In genomic region chr4:143411566-143412218, GRCm38 (mm10) we compare ENCODE assay signal across 8 mouse cellular contexts. TPM values are rescaled to one million over a fixed set of nuclear protein-coding genes. Genes with fewer than 3 reads are reported as not detected.
A peak's percentile ranks its signal among the peaks of the same experiment; 100 is the strongest.
DNase-seq lines count a peak whose midpoint lies in the region; ATAC-seq lines count a peak whose summit lies in the region.

No protein-coding gene starts in this region.

- H3K9ac ChIP-seq in forebrain, embryonic 13.5 days, result peak overlapping the region; percentile 53
- H3K9ac ChIP-seq in midbrain, embryonic 14.5 days (replicated peaks; ENCODE audit: low read length), result peak overlapping the region; percentile 49

- peaks cover 27% of the 10 kb centered on the region for H3K36me3 ChIP-seq in forebrain, embryonic 13.5 days (ENCODE audit: poor library complexity, severe bottlenecking)
- peaks cover 24% of the 10 kb centered on the region for H3K36me3 ChIP-seq in midbrain, embryonic 14.5 days (ENCODE audit: control insufficient read depth, insufficient read depth, low read length)

- no peak overlapping the region for H3K27ac ChIP-seq in forebrain, embryonic 13.5 days
- peak overlapping the region; percentile 89 for H3K27ac ChIP-seq in midbrain, embryonic 14.5 days (replicated peaks; ENCODE audit: low read depth, low read length)

- WGBS in forebrain, embryonic 13.5 days, result 67% methylated on average over 5 of the region's 5 CpGs
- WGBS in large intestine, adult 2 months, result 50% methylated on average over 5 of the region's 5 CpGs
- 72% methylated on average over 5 of the region's 5 CpGs for WGBS in midbrain, embryonic 14.5 days

- H3K27me3 ChIP-seq in forebrain, embryonic 13.5 days, result peaks cover 3% of the 10 kb centered on the region; the same call in 1 of the 2 replicates
- H3K27me3 ChIP-seq in midbrain, embryonic 14.5 days (ENCODE audit: control insufficient read depth, insufficient read depth, low read length), result no peaks in the 10 kb centered on the region

- peaks cover 4% of the 10 kb centered on the region for H3K4me1 ChIP-seq in forebrain, embryonic 13.5 days
- peaks cover 4% of the 10 kb centered on the region; the same call in 1 of the 2 replicates for H3K4me1 ChIP-seq in midbrain, embryonic 14.5 days (ENCODE audit: control insufficient read depth, insufficient read depth, low read length)

- peak overlapping the region; percentile 54 for H3K4me3 ChIP-seq in forebrain, embryonic 13.5 days
- peak overlapping the region; percentile 54 for H3K4me3 ChIP-seq in midbrain, embryonic 14.5 days (replicated peaks; ENCODE audit: low read depth, low read length)

- H3K9me3 ChIP-seq in forebrain, embryonic 13.5 days (replicated peaks), result no peaks in the 10 kb centered on the region; the same call in none of the 2 replicates
- H3K9me3 ChIP-seq in midbrain, embryonic 14.5 days (ENCODE audit: control insufficient read depth, low read length), result peaks cover 6% of the 10 kb centered on the region; the same call in 1 of the 2 replicates

- peak overlapping the region; percentile 56 for H3K4me2 ChIP-seq in forebrain, embryonic 13.5 days
- H3K4me2 ChIP-seq in midbrain, embryonic 14.5 days (ENCODE audit: low read length), result peak overlapping the region; percentile 58

- peak; percentile 13 for DNase-seq in layer of hippocampus, adult 9-11 months
- DNase-seq in layer of hippocampus, adult 9-10 months (ENCODE audit: low spot score), result no peak
- DNase-seq in adipocyte (ENCODE audit: low spot score), result peak; percentile 20
- DNase-seq in large intestine, adult 2 months (ENCODE audit: low read depth, low spot score), result peak; percentile 32
- DNase-seq in midbrain, embryonic 14.5 days, result peak; percentile 11
- DNase-seq in gastrocnemius, adult 8-10 months (ENCODE audit: low spot score in 2 of 2), result no peak
- DNase-seq in urinary bladder, adult 2 months (ENCODE audit: low spot score), result no peak

- ATAC-seq in forebrain, embryonic 13.5 days, result peak; percentile 31
- peak; percentile 41; the same call in 1 of the 2 replicates for ATAC-seq in midbrain, embryonic 14.5 days (ENCODE audit: low FRiP score, low TSS enrichment)

RNA-seq across cellular contexts. Expression of gene Pramef8, which starts 0.5 kb away (rescaled TPM):
- polyA plus RNA-seq in forebrain, embryonic 13.5 days (2015; fragmentation: Nextera tagmentation; extraction: Ambion mirVana), result 24.3 and 24.4 TPM in 2 replicates
- polyA plus RNA-seq in large intestine, adult 2 months (2012; rRNA removed), result 5.9 and 6.5 TPM in 2 replicates
- polyA plus RNA-seq in midbrain, embryonic 14.5 days (2014; fragmentation: Nextera tagmentation; extraction: Ambion mirVana), result 14.2 and 22.4 TPM in 2 replicates
- total RNA-seq in gastrocnemius, adult 8-10 months (2022), result 1 to 10 TPM; 6.2 to 9.2 (median 7.4) TPM
- polyA plus RNA-seq in urinary bladder, adult 2 months (2012; rRNA removed), result 9.2 and 10.6 TPM in 2 replicates

RNA-seq across cellular contexts. Expression of gene Pramel1, which starts 17.5 kb away (rescaled TPM):
- not detected in 2 replicates for polyA plus RNA-seq in forebrain, embryonic 13.5 days (2015; fragmentation: Nextera tagmentation; extraction: Ambion mirVana)
- polyA plus RNA-seq in large intestine, adult 2 months (2012; rRNA removed), result not detected in 2 replicates
- polyA plus RNA-seq in midbrain, embryonic 14.5 days (2014; fragmentation: Nextera tagmentation; extraction: Ambion mirVana), result not detected in 2 replicates
- total RNA-seq in gastrocnemius, adult 8-10 months (2022), result not detected
- not detected in 2 replicates for polyA plus RNA-seq in urinary bladder, adult 2 months (2012; rRNA removed)

RNA-seq across cellular contexts. Expression of gene Oog4, which starts 38.4 kb away (rescaled TPM):
- not detected in 2 replicates for polyA plus RNA-seq in forebrain, embryonic 13.5 days (2015; fragmentation: Nextera tagmentation; extraction: Ambion mirVana)
- polyA plus RNA-seq in large intestine, adult 2 months (2012; rRNA removed), result not detected in 2 replicates
- polyA plus RNA-seq in midbrain, embryonic 14.5 days (2014; fragmentation: Nextera tagmentation; extraction: Ambion mirVana), result not detected in 2 replicates
- total RNA-seq in gastrocnemius, adult 8-10 months (2022), result not detected
- polyA plus RNA-seq in urinary bladder, adult 2 months (2012; rRNA removed), result not detected in 2 replicates

Comparison
In these comparisons a context has a peak if more than half of its experiments do, and no peak if none do; other contexts are left out.
1. DNase-seq: peak in layer of hippocampus, adult 9-11 months (single experiment), adipocyte (single experiment), large intestine, adult 2 months (single experiment) and midbrain, embryonic 14.5 days (single experiment); none in layer of hippocampus, adult 9-10 months (single experiment), gastrocnemius, adult 8-10 months (0 of 2) and urinary bladder, adult 2 months (single experiment).